In genomic region chr16:44697473-44698205, GRCm38 (mm10) we compare ENCODE assay signal across 26 mouse cellular contexts. TPM values are rescaled to one million over a fixed set of nuclear protein-coding genes. Genes with fewer than 3 reads are reported as not detected.
DNase-seq lines count a peak whose midpoint lies in the region; ATAC-seq and TF ChIP-seq lines count a peak whose summit lies in the region.
"Had no signal": no experiment of that assay in that cellular context is flagged by ENCODE, and none has a peak within 500 bp of the region (broad histone marks: within the 10 kb centered on the region; RNA-seq: fewer than 3 reads in every experiment).

No protein-coding gene starts in this region.

- no peaks in the 10 kb centered on the region for H3K36me3 ChIP-seq in limb, embryonic 12.5 days
- H3K36me3 ChIP-seq in limb, embryonic 10.5 days, result no peaks in the 10 kb centered on the region
- H3K36me3 ChIP-seq in intestine, embryonic 14.5 days (ENCODE audit: control insufficient read depth, insufficient read depth, low read length), result no peaks in the 10 kb centered on the region
- H3K36me3 ChIP-seq in intestine, postnatal 0 days (ENCODE audit: control insufficient read depth, insufficient read depth), result no peaks in the 10 kb centered on the region
- no peaks in the 10 kb centered on the region for H3K36me3 ChIP-seq in stomach, embryonic 14.5 days (ENCODE audit: control insufficient read depth, insufficient read depth, low read length)
- no peaks in the 10 kb centered on the region for H3K36me3 ChIP-seq in forebrain, embryonic 14.5 days (ENCODE audit: control insufficient read depth, insufficient read depth, low read length)
- H3K36me3 ChIP-seq: forebrain, embryonic 12.5 days; G1E; liver, embryonic 12.5 days; midbrain, embryonic 13.5 days; neural tube, embryonic 12.5 days had no signal

- no peak overlapping the region for H3K4me3 ChIP-seq in limb, embryonic 12.5 days (replicated peaks)
- H3K4me3 ChIP-seq in limb, embryonic 10.5 days, result no peak overlapping the region
- no peak overlapping the region for H3K4me3 ChIP-seq in intestine, embryonic 14.5 days (ENCODE audit: low read depth, low read length)
- H3K4me3 ChIP-seq in intestine, postnatal 0 days (ENCODE audit: low read depth, low read length), result no peak overlapping the region
- no peak overlapping the region for H3K4me3 ChIP-seq in stomach, embryonic 14.5 days (ENCODE audit: low read depth, low read length)
- no peak overlapping the region for H3K4me3 ChIP-seq in forebrain, embryonic 14.5 days (ENCODE audit: low read depth, low read length)
- H3K4me3 ChIP-seq: erythroblast, embryonic 14.5 days; forebrain, embryonic 12.5 days; liver, embryonic 12.5 days; megakaryocyte, embryonic 14.5 days; midbrain, embryonic 13.5 days; neural tube, embryonic 12.5 days had no signal

- DNase-seq in limb, embryonic 10.5 days (ENCODE audit: low spot score), result no peak
- peak; percentile 45 for DNase-seq in intestine, embryonic 14.5 days (ENCODE audit: low spot score)
- DNase-seq in forebrain, embryonic 14.5 days (ENCODE audit: low spot score), result no peak
- DNase-seq: adrenal gland, adult 2 months; B cell, adult 2 months; cerebellum, adult 11-12 months; cerebellum, postnatal 10 days; gastrocnemius, postnatal 14 days; kidney, adult 9 months; kidney, postnatal 25 days; right cerebral cortex, postnatal 14 days; spleen, adult 18-20 months; thymus, adult 18-20 months had no signal

- WGBS in limb, embryonic 12.5 days, result 82% methylated on average over 5 of the region's 5 CpGs
- WGBS in limb, embryonic 10.5 days, result 94% methylated on average over 5 of the region's 5 CpGs
- 74% methylated on average over 5 of the region's 5 CpGs for WGBS in intestine, embryonic 14.5 days
- 49% methylated on average over 5 of the region's 5 CpGs for WGBS in intestine, postnatal 0 days
- 62% methylated on average over 5 of the region's 5 CpGs for WGBS in stomach, embryonic 14.5 days
- WGBS in forebrain, embryonic 14.5 days, result 95% methylated on average over 5 of the region's 5 CpGs

- no peak for ATAC-seq in limb, embryonic 12.5 days (ENCODE audit: insufficient number of reproducible peaks, insufficient read depth, low FRiP score, low TSS enrichment, low read depth)
- no peak for ATAC-seq in intestine, embryonic 14.5 days (replicated peaks; ENCODE audit: low FRiP score, low TSS enrichment, low read depth)
- peak; percentile 64; the same call in 1 of the 2 replicates for ATAC-seq in intestine, postnatal 0 days
- no peak for ATAC-seq in stomach, embryonic 14.5 days (ENCODE audit: insufficient number of reproducible peaks, insufficient read depth, low FRiP score, low read depth)
- no peak for ATAC-seq in cerebellum, adult (ENCODE audit: insufficient number of reproducible peaks, low FRiP score, low TSS enrichment)
- no peak for ATAC-seq in forebrain, embryonic 14.5 days
- ATAC-seq: liver, embryonic 12.5 days; midbrain, embryonic 13.5 days; Patski had no signal

- peaks cover 35% of the 10 kb centered on the region for H3K4me1 ChIP-seq in limb, embryonic 12.5 days (replicated peaks)
- peaks cover 22% of the 10 kb centered on the region for H3K4me1 ChIP-seq in limb, embryonic 10.5 days
- peaks cover 5% of the 10 kb centered on the region for H3K4me1 ChIP-seq in intestine, embryonic 14.5 days (replicated peaks; ENCODE audit: control insufficient read depth, insufficient read depth, low read length)
- H3K4me1 ChIP-seq in intestine, postnatal 0 days (replicated peaks; ENCODE audit: control insufficient read depth, insufficient read depth, low read length), result peaks cover 17% of the 10 kb centered on the region; the same call in 1 of the 2 replicates
- H3K4me1 ChIP-seq in stomach, embryonic 14.5 days (ENCODE audit: control insufficient read depth, insufficient read depth, low read length), result peaks cover 18% of the 10 kb centered on the region
- H3K4me1 ChIP-seq in forebrain, embryonic 14.5 days (ENCODE audit: control insufficient read depth, insufficient read depth, low read length), result peaks cover 4% of the 10 kb centered on the region; the same call in 1 of the 2 replicates
- H3K4me1 ChIP-seq: liver, embryonic 12.5 days; neural tube, embryonic 12.5 days had no signal

- H3K9ac ChIP-seq in limb, embryonic 12.5 days (replicated peaks), result no peak overlapping the region
- H3K9ac ChIP-seq in intestine, embryonic 14.5 days (ENCODE audit: low read length), result no peak overlapping the region
- no peak overlapping the region for H3K9ac ChIP-seq in intestine, postnatal 0 days (ENCODE audit: low read depth, low read length)
- H3K9ac ChIP-seq in stomach, embryonic 14.5 days (replicated peaks; ENCODE audit: low read depth, low read length), result no peak overlapping the region
- no peak overlapping the region for H3K9ac ChIP-seq in forebrain, embryonic 14.5 days (ENCODE audit: low read length)
- H3K9ac ChIP-seq: forebrain, embryonic 12.5 days; liver, embryonic 12.5 days; midbrain, embryonic 13.5 days; neural tube, embryonic 12.5 days had no signal

- peak overlapping the region; percentile 54 for H3K27ac ChIP-seq in limb, embryonic 12.5 days
- no peak overlapping the region for H3K27ac ChIP-seq in limb, embryonic 10.5 days
- H3K27ac ChIP-seq in intestine, embryonic 14.5 days (ENCODE audit: low read depth), result no peak overlapping the region
- H3K27ac ChIP-seq in intestine, postnatal 0 days (ENCODE audit: low read depth, low read length), result peak overlapping the region; percentile 29; the same call in 1 of the 2 replicates
- H3K27ac ChIP-seq in stomach, embryonic 14.5 days (ENCODE audit: low read length), result peak overlapping the region; percentile 85; the same call in 1 of the 2 replicates
- H3K27ac ChIP-seq in forebrain, embryonic 14.5 days (ENCODE audit: low read depth, low read length), result no peak overlapping the region
- H3K27ac ChIP-seq: forebrain, embryonic 12.5 days; liver, embryonic 12.5 days; midbrain, embryonic 13.5 days; neural tube, embryonic 12.5 days had no signal

- H3K4me2 ChIP-seq in limb, embryonic 12.5 days, result no peak overlapping the region
- no peak overlapping the region for H3K4me2 ChIP-seq in intestine, embryonic 14.5 days (ENCODE audit: low read length)
- H3K4me2 ChIP-seq in intestine, postnatal 0 days (replicated peaks; ENCODE audit: low read depth), result no peak overlapping the region
- no peak overlapping the region for H3K4me2 ChIP-seq in stomach, embryonic 14.5 days (replicated peaks; ENCODE audit: low read depth, low read length)
- H3K4me2 ChIP-seq in forebrain, embryonic 14.5 days (ENCODE audit: low read length), result no peak overlapping the region
- H3K4me2 ChIP-seq: forebrain, embryonic 12.5 days; heart, embryonic 11.5 days; liver, embryonic 12.5 days; midbrain, embryonic 13.5 days; neural tube, embryonic 12.5 days had no signal

- no peaks in the 10 kb centered on the region for H3K27me3 ChIP-seq in limb, embryonic 12.5 days
- H3K27me3 ChIP-seq in limb, embryonic 10.5 days (ENCODE audit: low read depth, poor library complexity, severe bottlenecking), result no peaks in the 10 kb centered on the region
- no peaks in the 10 kb centered on the region for H3K27me3 ChIP-seq in intestine, embryonic 14.5 days (replicated peaks; ENCODE audit: control insufficient read depth, insufficient read depth, low read length)
- no peaks in the 10 kb centered on the region for H3K27me3 ChIP-seq in intestine, postnatal 0 days (replicated peaks; ENCODE audit: control insufficient read depth, insufficient read depth, low read length)
- H3K27me3 ChIP-seq in stomach, embryonic 14.5 days (ENCODE audit: control insufficient read depth, insufficient read depth, low read length), result no peaks in the 10 kb centered on the region
- no peaks in the 10 kb centered on the region for H3K27me3 ChIP-seq in forebrain, embryonic 14.5 days (replicated peaks; ENCODE audit: control insufficient read depth, insufficient read depth, low read length)
- H3K27me3 ChIP-seq: forebrain, embryonic 12.5 days; liver, embryonic 12.5 days; midbrain, embryonic 13.5 days; neural tube, embryonic 12.5 days had no signal

- H3K9me3 ChIP-seq in limb, embryonic 12.5 days, result no peaks in the 10 kb centered on the region
- H3K9me3 ChIP-seq in limb, embryonic 10.5 days (replicated peaks), result no peaks in the 10 kb centered on the region
- H3K9me3 ChIP-seq in intestine, embryonic 14.5 days (ENCODE audit: control insufficient read depth, low read length), result no peaks in the 10 kb centered on the region
- no peaks in the 10 kb centered on the region for H3K9me3 ChIP-seq in intestine, postnatal 0 days (ENCODE audit: control insufficient read depth)
- H3K9me3 ChIP-seq in stomach, embryonic 14.5 days (ENCODE audit: control insufficient read depth, low read depth, low read length), result no peaks in the 10 kb centered on the region
- H3K9me3 ChIP-seq in forebrain, embryonic 14.5 days (replicated peaks; ENCODE audit: control insufficient read depth, low read length), result no peaks in the 10 kb centered on the region
- H3K9me3 ChIP-seq: forebrain, embryonic 12.5 days; G1E; liver, embryonic 12.5 days; megakaryocyte, embryonic 14.5 days; midbrain, embryonic 13.5 days; neural tube, embryonic 12.5 days had no signal

- TF ChIP-seq CTCF in intestine, postnatal 0 days (IDR thresholded peaks at IDR 0.05; ENCODE audit: low read depth), result no peak

RNA-seq across cellular contexts. Expression of gene Nepro, which starts 26.5 kb away (rescaled TPM):
- polyA plus RNA-seq in limb, embryonic 12.5 days (2016; fragmentation: Nextera tagmentation; extraction: Ambion mirVana), result 11.7 and 12.8 TPM in 2 replicates
- polyA plus RNA-seq in limb, embryonic 10.5 days (2016; fragmentation: Nextera tagmentation; extraction: Ambion mirVana), result 14.0 and 15.7 TPM in 2 replicates
- 11.3 and 12.8 TPM in 2 replicates for polyA plus RNA-seq in intestine, embryonic 14.5 days (2014; fragmentation: Nextera tagmentation; extraction: Ambion mirVana)
- polyA plus RNA-seq in intestine, postnatal 0 days (2015; fragmentation: Nextera tagmentation; extraction: Ambion mirVana), result 2.2 and 2.3 TPM in 2 replicates
- polyA plus RNA-seq in stomach, embryonic 14.5 days (2014; fragmentation: Nextera tagmentation; extraction: Ambion mirVana), result 9.3 and 10.0 TPM in 2 replicates
- polyA plus RNA-seq in forebrain, embryonic 14.5 days (2014; fragmentation: Nextera tagmentation; extraction: Ambion mirVana), result 3.8 and 4.5 TPM in 2 replicates

RNA-seq across cellular contexts. Expression of gene Gtpbp8, which starts 48.5 kb away (rescaled TPM):
- 29.0 and 30.2 TPM in 2 replicates for polyA plus RNA-seq in limb, embryonic 12.5 days (2016; fragmentation: Nextera tagmentation; extraction: Ambion mirVana)
- 24.7 and 25.5 TPM in 2 replicates for polyA plus RNA-seq in limb, embryonic 10.5 days (2016; fragmentation: Nextera tagmentation; extraction: Ambion mirVana)
- 27.2 and 30.5 TPM in 2 replicates for polyA plus RNA-seq in intestine, embryonic 14.5 days (2014; fragmentation: Nextera tagmentation; extraction: Ambion mirVana)
- polyA plus RNA-seq in intestine, postnatal 0 days (2015; fragmentation: Nextera tagmentation; extraction: Ambion mirVana), result 21.5 and 24.5 TPM in 2 replicates
- 27.9 and 29.4 TPM in 2 replicates for polyA plus RNA-seq in stomach, embryonic 14.5 days (2014; fragmentation: Nextera tagmentation; extraction: Ambion mirVana)
- 38.0 and 45.5 TPM in 2 replicates for polyA plus RNA-seq in forebrain, embryonic 14.5 days (2014; fragmentation: Nextera tagmentation; extraction: Ambion mirVana)

Comparison
In these comparisons a context has a peak if more than half of its experiments do, and no peak if none do; other contexts are left out.
1. H3K27ac ChIP-seq: peak in limb, embryonic 12.5 days (single experiment), intestine, postnatal 0 days (single experiment) and stomach, embryonic 14.5 days (single experiment); none in limb, embryonic 10.5 days (single experiment), intestine, embryonic 14.5 days (single experiment) and forebrain, embryonic 14.5 days (single experiment).